Mouse (Mus musculus) gastrocnemius, adult 18-20 months (tissue): Measurements from ENCODE around the gene Kcnn4. TPM values are rescaled to one million over a fixed set of nuclear protein-coding genes. Genes with fewer than 3 reads are reported as not detected.
A peak's percentile ranks its signal among the peaks of the same experiment; 100 is the strongest.

Experiments used
- DNase-seq: peaks from one replicate; pipeline ENCODE4 v3.0.0; 2021; ENCODE audit warnings: low spot score
- total RNA-seq, 2 experiments: library from RNA; stranded (reverse); gene quantifications; 2 replicates each; pipeline ENCODE4 v1.2.3; 2021

The Kcnn4 gene
- total RNA-seq, 2 experiments from 2014 or later = 0.46 to 0.50 TPM

DNA sequence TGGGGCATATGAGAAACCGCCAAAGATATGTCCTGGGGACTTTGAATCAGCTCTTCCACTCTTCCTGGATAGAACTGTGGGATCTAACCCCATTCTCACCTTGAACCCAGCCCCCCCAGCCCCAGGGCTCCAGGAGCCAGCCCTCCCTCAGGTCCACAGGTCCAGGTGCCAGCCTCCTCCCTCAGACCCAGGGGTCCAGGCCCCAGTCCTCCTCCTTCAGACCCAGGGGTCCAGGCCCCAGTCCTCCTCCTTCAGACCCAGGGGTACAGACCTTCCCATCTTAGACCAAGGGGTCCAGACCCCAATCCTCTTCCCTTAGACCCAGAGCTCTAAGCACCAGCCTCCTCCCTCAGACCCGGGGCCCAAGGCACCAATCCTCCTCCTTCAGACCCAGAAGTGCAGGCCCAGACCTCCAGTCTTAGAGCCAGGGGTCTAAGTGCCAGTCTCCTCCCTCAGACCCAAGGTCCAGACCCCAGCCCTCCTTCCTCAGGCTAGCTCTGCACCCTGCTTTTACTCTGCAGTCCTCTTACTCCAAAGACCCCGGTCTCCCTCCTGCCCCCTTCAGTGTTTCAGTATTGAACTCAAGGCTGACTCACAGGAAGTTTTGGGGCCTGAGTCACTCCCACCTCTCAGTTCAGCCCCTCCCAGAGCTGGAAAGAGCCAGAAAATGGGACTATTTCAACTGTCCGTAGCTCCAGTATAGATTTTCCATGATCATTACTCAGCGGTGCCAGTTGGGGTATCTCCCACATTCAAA is 4.6 kb upstream of the Kcnn4 start:
- no peak for DNase-seq

GRCm38 (mm10) chr7:24366716-24367632 is 3.1 kb upstream of the Kcnn4 start:
- DNase-seq = no peak

GRCm38 (mm10) chr7:24368226-24368625 is 1.8 kb upstream of the Kcnn4 start:
- DNase-seq = no peak

DNA sequence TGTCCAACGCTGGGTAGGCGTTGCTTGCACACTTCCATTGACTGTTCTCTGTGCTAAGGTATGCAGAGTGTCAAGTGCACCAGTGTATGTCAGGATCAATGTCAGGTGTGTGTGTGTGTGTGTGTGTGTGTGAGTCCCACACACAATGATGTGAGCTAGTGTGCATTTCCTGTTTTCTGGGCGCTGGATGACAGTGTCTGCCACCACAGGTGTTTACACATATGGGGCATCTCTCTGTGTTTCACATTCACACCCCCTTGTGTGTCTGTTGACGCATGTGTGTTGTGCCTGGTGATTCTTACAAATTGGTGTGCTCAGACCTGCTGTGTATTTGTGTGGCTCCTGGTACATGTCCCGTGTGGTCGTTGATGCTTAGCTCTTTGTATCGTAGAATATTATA is 1.1 kb upstream of the Kcnn4 start:
- no peak for DNase-seq

DNA sequence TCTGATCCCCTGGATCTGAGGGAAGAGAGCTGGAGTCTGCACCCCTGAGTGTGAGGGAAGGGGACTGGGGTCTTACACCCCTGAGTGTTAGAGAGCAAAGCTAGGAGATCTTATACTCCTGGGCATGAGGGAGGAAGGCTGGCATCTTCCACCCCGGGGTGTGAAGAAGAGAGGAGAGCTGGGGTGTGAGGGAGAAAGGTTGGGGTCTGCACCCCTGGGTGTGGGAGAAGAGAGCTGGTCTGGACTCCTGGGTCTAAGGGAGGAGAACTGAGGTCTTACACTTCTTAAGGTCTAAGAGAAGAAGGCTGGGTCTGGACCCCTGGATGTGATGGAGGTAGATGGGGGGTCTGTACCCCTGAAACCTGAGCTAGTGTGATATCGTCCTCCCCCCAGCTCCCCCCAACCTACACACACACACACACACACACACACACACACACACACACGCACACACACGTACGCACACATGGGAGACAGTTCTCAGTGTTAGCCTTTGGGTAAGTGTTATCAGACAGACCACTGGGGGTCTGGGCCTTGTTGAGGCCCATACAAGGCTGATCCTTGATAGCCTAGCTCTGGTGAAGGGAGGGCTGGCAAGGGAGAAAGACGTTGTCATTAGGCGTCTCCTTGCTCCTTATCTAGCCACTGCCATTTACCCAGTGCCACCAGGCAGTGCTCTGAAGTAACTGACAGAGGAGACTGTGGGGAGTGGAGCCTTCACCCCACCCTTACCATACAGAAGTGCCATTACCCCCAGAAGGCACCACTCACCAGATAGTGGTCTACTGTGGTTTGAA is 1.1 kb downstream of the Kcnn4 start:
- no peak for DNase-seq

GRCm38 (mm10) chr7:24371809-24372145 is 1.7 kb downstream of the Kcnn4 start:
- no peak for DNase-seq

- no peak for DNase-seq
Measured at GRCm38 (mm10) chr7:24372300-24372699, 2.2 kb downstream of the Kcnn4 start.

GRCm38 (mm10) chr7:24372786-24373185 is 2.7 kb downstream of the Kcnn4 start:
- no peak for DNase-seq

GRCm38 (mm10) chr7:24373538-24374379 is 3.7 kb downstream of the Kcnn4 start:
- DNase-seq = no peak

GRCm38 (mm10) chr7:24376456-24376855 is 6.4 kb downstream of the Kcnn4 start:
- DNase-seq = no peak

DNA sequence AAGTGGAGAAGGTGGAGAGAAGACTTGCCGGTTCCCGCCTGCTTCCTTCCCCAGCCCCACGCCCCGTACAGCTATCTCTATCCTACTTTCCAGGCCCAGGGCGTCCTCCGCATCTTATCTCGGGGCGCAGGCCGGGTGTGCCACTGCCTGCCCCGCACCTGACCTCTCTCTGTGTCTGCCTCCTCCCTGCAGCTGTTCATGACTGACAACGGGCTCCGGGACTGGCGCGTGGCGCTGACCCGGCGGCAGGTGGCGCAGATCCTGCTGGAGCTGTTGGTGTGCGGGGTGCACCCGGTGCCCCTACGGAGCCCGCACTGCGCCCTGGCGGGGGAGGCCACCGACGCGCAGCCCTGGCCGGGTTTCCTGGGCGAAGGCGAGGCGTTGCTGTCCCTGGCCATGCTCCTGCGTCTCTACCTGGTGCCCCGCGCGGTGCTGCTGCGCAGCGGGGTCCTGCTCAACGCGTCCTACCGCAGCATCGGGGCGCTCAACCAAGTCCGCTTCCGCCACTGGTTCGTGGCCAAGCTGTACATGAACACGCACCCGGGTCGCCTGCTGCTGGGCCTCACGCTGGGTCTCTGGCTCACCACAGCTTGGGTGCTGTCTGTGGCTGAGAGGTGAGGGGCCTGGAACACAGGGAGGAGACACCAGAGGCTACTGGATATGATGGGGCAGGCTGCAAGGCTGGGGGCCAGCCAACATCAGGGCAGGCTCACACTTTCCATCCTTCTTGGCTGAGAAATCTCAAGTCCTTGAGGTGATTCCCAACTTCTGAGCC is 7.2 kb downstream of the Kcnn4 start:
- peak; percentile 26 for DNase-seq

DNA sequence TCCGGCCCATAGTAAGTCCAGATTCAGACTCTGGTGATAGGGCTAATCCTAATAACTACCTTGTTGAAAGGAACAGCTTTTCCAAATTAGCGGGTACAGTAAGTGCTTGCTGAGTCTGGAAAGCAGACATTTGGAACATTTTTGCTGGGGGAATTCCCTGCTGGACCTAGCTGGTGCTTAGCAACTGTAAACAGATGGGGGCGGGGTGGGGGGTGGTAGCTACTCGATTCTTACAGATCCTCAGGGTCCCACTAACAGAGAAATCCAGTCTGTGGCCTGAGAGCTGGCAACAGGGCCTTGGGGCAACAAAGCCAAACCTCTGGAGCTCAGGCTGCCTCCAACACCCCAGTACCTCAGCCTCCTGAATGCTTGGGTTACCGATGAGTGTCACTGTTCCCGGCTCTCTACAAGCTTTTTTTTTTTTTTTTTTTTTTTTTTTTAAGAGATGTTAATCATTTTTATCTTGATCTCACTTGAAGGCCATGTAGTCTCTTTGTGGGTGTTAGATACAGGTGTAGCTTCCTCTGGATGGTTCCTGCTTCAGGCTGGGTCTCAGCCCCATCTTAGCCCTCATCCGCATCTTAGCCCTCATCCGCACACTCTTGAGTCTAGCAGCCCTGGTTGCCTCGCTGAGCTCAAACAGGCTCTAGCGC is 8.1 kb downstream of the Kcnn4 start:
- no peak for DNase-seq

GRCm38 (mm10) chr7:24379934-24380333 is 9.9 kb downstream of the Kcnn4 start:
- DNase-seq = no peak

GRCm38 (mm10) chr7:24380370-24380769 is 10.3 kb downstream of the Kcnn4 start:
- DNase-seq = no peak

DNA sequence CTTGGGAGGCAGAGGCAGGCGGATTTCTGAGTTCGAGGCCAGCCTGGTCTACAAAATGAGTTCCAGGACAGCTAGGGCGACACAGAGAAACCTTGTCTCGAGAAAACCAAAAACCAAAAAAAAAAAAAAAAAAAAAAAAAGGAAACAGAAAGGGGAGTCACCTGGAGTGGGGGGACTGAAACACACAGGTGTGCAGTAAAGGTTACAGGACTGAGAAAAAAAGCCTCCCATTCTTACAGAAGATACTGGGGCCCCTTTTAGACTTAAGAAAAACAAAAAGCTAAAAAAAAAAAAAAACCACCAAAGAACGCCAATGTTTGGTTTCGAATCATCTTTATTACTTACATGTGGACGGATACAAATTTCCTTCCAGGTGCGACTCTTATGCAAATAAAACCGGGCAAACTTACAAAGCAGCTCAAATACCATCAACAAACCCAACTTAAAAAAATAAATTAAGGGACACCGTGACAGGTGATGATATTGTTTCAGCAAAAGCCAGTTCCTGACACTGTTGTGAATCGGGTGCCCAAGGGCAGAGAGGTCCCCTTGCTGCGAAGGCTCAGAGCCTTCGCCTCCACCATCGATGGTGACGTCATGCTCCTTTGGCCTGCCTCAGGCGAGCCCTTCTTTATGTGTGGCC is 12.8 kb downstream of the Kcnn4 start:
- no peak for DNase-seq

- no peak for DNase-seq
Measured at GRCm38 (mm10) chr7:24384070-24384469, 14.0 kb downstream of the Kcnn4 start.

GRCm38 (mm10) chr7:24384827-24385226 is 14.8 kb downstream of the Kcnn4 start:
- peak; percentile 53 for DNase-seq

- peak; percentile 48 for DNase-seq
Measured at GRCm38 (mm10) chr7:24387059-24387556, 17.0 kb downstream of the Kcnn4 start.
